Mouse (Mus musculus): ENCODE results near the gene Fgfr2.

- TF ChIP-seq TCF12 (IDR thresholded peaks at IDR 0.05; ENCODE audit: insufficient read depth, poor library complexity, severe bottlenecking) = no peak
- no peak for TF ChIP-seq POLR2A (IDR thresholded peaks at IDR 0.05; ENCODE audit: insufficient read length, low read depth)
- TF ChIP-seq USF1 (IDR thresholded peaks at IDR 0.05; ENCODE audit: low read depth) = no peak
- TF ChIP-seq POLR2AphosphoS2 (IDR thresholded peaks at IDR 0.05; ENCODE audit: insufficient read length, low read depth) = no peak
- no peak for TF ChIP-seq MYOG (IDR thresholded peaks at IDR 0.05; ENCODE audit: control insufficient read depth in 1 of 3, insufficient read depth in 1 of 3, insufficient read length in 2 of 3, low read depth in 2 of 3)
- no peak for TF ChIP-seq MYOD1 (IDR thresholded peaks at IDR 0.05; ENCODE audit: control insufficient read depth in 1 of 3, insufficient read length in 2 of 3, low read depth in 2 of 3)
- TF ChIP-seq E2F4 (IDR thresholded peaks at IDR 0.05; ENCODE audit: insufficient read depth) = no peak
- no peak for TF ChIP-seq MAX (IDR thresholded peaks at IDR 0.05; ENCODE audit: low read depth)
- no peak for TF ChIP-seq REST (IDR thresholded peaks at IDR 0.05; ENCODE audit: insufficient read depth, insufficient read length)
These were observed 112.0 kb downstream of the Fgfr2 start for GRCm38 (mm10) chr7:133011191-133011590.
